Mouse (Mus musculus): ENCODE measurements around the gene Noxa1. TPM values are rescaled to one million over a fixed set of nuclear protein-coding genes. Genes with fewer than 3 reads are reported as not detected.

Gene Noxa1
- polyA plus RNA-seq, 1 experiment from 2014 or later, result not detected

DNA sequence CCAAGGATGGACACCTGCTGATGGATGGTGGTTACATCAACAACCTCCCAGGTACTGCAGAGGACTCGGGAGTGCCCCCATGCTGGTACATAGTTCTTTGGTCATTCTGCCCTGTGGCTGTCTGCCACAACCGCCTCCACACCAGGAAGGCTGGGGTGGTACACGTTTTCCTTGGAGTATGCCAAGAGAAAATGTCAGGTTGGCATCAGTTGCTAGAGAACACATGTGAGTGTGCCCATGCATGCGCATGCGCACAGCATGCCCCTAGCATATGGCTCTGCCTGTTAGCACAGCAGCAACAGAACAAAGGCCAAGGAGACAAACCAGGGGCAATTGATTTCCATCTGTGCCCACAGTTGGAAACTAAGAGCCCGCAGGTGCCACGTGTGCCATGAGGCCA lies 44.0 kb downstream of the Noxa1 start:
- 87% methylated on average over 7 of the region's 7 CpGs for WGBS

DNA sequence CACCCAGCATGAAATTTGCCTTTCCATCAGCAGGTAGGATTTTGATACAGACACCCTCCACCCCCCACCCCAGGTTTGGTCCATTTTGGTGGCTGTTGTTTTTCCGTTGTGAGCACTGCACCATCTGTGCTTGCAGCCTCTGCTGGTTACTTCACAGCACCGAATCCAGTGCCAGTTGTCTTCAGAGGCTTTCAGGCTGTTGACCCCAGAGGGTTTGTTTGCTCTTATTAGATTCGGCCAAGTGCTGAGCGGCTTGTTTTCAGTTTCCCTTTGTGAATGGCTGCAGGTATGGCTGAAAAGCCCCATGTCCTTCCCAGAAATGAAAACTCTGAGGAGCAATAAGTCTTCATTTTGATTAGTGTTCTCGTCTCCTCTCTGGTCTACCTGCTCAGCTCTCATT lies 54.9 kb downstream of the Noxa1 start:
- DNase-seq, result no peak
- WGBS, result 88% methylated on average over 5 of the region's 5 CpGs
- no peaks in the 10 kb centered on the region for H3K27me3 ChIP-seq (ENCODE audit: control insufficient read depth, insufficient read depth, low read length)
- H3K9me3 ChIP-seq (ENCODE audit: control insufficient read depth, low read length), result no peaks in the 10 kb centered on the region
- no peak overlapping the region for H3K4me2 ChIP-seq (ENCODE audit: low read length)
- H3K4me1 ChIP-seq (ENCODE audit: control insufficient read depth, insufficient read depth, low read length), result no peaks in the 10 kb centered on the region
- no peaks in the 10 kb centered on the region for H3K36me3 ChIP-seq (ENCODE audit: control insufficient read depth, insufficient read depth, low read length)
- H3K4me3 ChIP-seq (replicated peaks; ENCODE audit: low read depth, low read length), result no peak overlapping the region
- no peak overlapping the region for H3K27ac ChIP-seq (replicated peaks; ENCODE audit: low read depth, low read length)
- ATAC-seq (ENCODE audit: low FRiP score, low TSS enrichment), result no peak
- no peak overlapping the region for H3K9ac ChIP-seq (replicated peaks; ENCODE audit: low read length)

More for the DNA sequence above, 44.0 kb downstream of the Noxa1 start:
- H3K36me3 ChIP-seq (ENCODE audit: control insufficient read depth, insufficient read depth, low read length), result 0 out of 2 replicates have a peak, but pooled peaks cover 3% of the 10 kb centered on the region
- no peaks in the 10 kb centered on the region for H3K27me3 ChIP-seq (ENCODE audit: control insufficient read depth, insufficient read depth, low read length)
- no peak overlapping the region for H3K4me3 ChIP-seq (replicated peaks; ENCODE audit: low read depth, low read length)
- H3K9ac ChIP-seq (replicated peaks; ENCODE audit: low read length), result no peak overlapping the region
- H3K9me3 ChIP-seq (ENCODE audit: control insufficient read depth, low read length), result no peaks in the 10 kb centered on the region
- DNase-seq (no peak), ATAC-seq (ENCODE audit: low FRiP score, low TSS enrichment) (no peak)
- no peak overlapping the region for H3K27ac ChIP-seq (replicated peaks; ENCODE audit: low read depth, low read length)
- peaks cover 14% of the 10 kb centered on the region for H3K4me1 ChIP-seq (ENCODE audit: control insufficient read depth, insufficient read depth, low read length)
- H3K4me2 ChIP-seq (ENCODE audit: low read length), result no peak overlapping the region

Small RNA genes within 50 kb of the gene (microRNA-seq; reads per million reads assigned to microRNA genes)
- gene Gm24328, result not detected
- not detected for gene Mir7664

Other genes starting within 250 kb of the Noxa1 start
- 85.1 and 99.5 TPM in 2 replicates for gene Ehmt1, start 175.5 kb downstream of the Noxa1 start, polyA plus RNA-seq (2014; fragmentation: Nextera tagmentation; extraction: Ambion mirVana)
- 21.8 and 24.9 TPM in 2 replicates for gene Arrdc1, start 159.9 kb downstream of the Noxa1 start, polyA plus RNA-seq (2014; fragmentation: Nextera tagmentation; extraction: Ambion mirVana)
- gene Zmynd19, start 145.4 kb downstream of the Noxa1 start, polyA plus RNA-seq (2014; fragmentation: Nextera tagmentation; extraction: Ambion mirVana), result 20.9 and 31.4 TPM in 2 replicates
- 36.1 and 37.9 TPM in 2 replicates for gene Dph7, start 132.7 kb downstream of the Noxa1 start, polyA plus RNA-seq (2014; fragmentation: Nextera tagmentation; extraction: Ambion mirVana)
- gene Mrpl41, start 120.1 kb downstream of the Noxa1 start, polyA plus RNA-seq (2014; fragmentation: Nextera tagmentation; extraction: Ambion mirVana), result 160 and 178 TPM in 2 replicates
- 2.3 and 4.4 TPM in 2 replicates for gene Pnpla7, start 119.1 kb downstream of the Noxa1 start, polyA plus RNA-seq (2014; fragmentation: Nextera tagmentation; extraction: Ambion mirVana)
- gene Nsmf, start 40.8 kb downstream of the Noxa1 start, polyA plus RNA-seq (2014; fragmentation: Nextera tagmentation; extraction: Ambion mirVana), result 99.3 and 125 TPM in 2 replicates
- not detected in 2 replicates for gene Entpd8, start 14.8 kb downstream of the Noxa1 start, polyA plus RNA-seq (2014; fragmentation: Nextera tagmentation; extraction: Ambion mirVana)
- 13.0 and 20.8 TPM in 2 replicates for gene Nrarp, start 85.6 kb upstream of the Noxa1 start, polyA plus RNA-seq (2014; fragmentation: Nextera tagmentation; extraction: Ambion mirVana)
- gene Tor4a, start 101.7 kb upstream of the Noxa1 start, polyA plus RNA-seq (2014; fragmentation: Nextera tagmentation; extraction: Ambion mirVana), result 0.66 and 1.1 TPM in 2 replicates
- gene Nelfb, start 116.3 kb upstream of the Noxa1 start, polyA plus RNA-seq (2014; fragmentation: Nextera tagmentation; extraction: Ambion mirVana), result 82.6 and 98.7 TPM in 2 replicates
- 0.16 TPM in 1 of 2 replicates, not detected in the other for gene Stpg3, start 119.5 kb upstream of the Noxa1 start, polyA plus RNA-seq (2014; fragmentation: Nextera tagmentation; extraction: Ambion mirVana)
- gene Fam166a, start 123.6 kb upstream of the Noxa1 start, polyA plus RNA-seq (2014; fragmentation: Nextera tagmentation; extraction: Ambion mirVana), result not detected in 2 replicates
- 319 and 339 TPM in 2 replicates for gene Tubb4b, start 129.6 kb upstream of the Noxa1 start, polyA plus RNA-seq (2014; fragmentation: Nextera tagmentation; extraction: Ambion mirVana)
- not detected in 2 replicates for gene Slc34a3, start 139.2 kb upstream of the Noxa1 start, polyA plus RNA-seq (2014; fragmentation: Nextera tagmentation; extraction: Ambion mirVana)
- gene Rnf224, start 141.6 kb upstream of the Noxa1 start, polyA plus RNA-seq (2014; fragmentation: Nextera tagmentation; extraction: Ambion mirVana), result not detected in 2 replicates
- gene Rnf208, start 147.1 kb upstream of the Noxa1 start, polyA plus RNA-seq (2014; fragmentation: Nextera tagmentation; extraction: Ambion mirVana), result 138 and 147 TPM in 2 replicates
- gene Cysrt1, start 147.3 kb upstream of the Noxa1 start, polyA plus RNA-seq (2014; fragmentation: Nextera tagmentation; extraction: Ambion mirVana), result not detected in 2 replicates
- gene AL732309.1, start 151.7 kb upstream of the Noxa1 start, polyA plus RNA-seq (2014; fragmentation: Nextera tagmentation; extraction: Ambion mirVana), result 3.7 and 5.1 TPM in 2 replicates
- gene Tmem203, start 160.3 kb upstream of the Noxa1 start, polyA plus RNA-seq (2014; fragmentation: Nextera tagmentation; extraction: Ambion mirVana), result 11.3 and 12.9 TPM in 2 replicates
- gene Tprn, start 167.5 kb upstream of the Noxa1 start, polyA plus RNA-seq (2014; fragmentation: Nextera tagmentation; extraction: Ambion mirVana), result 13.1 and 13.3 TPM in 2 replicates
- 196 TPM in 2 replicates for gene Ssna1, start 177.3 kb upstream of the Noxa1 start, polyA plus RNA-seq (2014; fragmentation: Nextera tagmentation; extraction: Ambion mirVana)
- gene Anapc2, start 177.3 kb upstream of the Noxa1 start, polyA plus RNA-seq (2014; fragmentation: Nextera tagmentation; extraction: Ambion mirVana), result 112 and 117 TPM in 2 replicates
- gene Tmem210, start 193.0 kb upstream of the Noxa1 start, polyA plus RNA-seq (2014; fragmentation: Nextera tagmentation; extraction: Ambion mirVana), result not detected in 2 replicates
- gene Lrrc26, start 194.8 kb upstream of the Noxa1 start, polyA plus RNA-seq (2014; fragmentation: Nextera tagmentation; extraction: Ambion mirVana), result 0.30 TPM in 1 of 2 replicates, not detected in the other
- 40.5 and 41.3 TPM in 2 replicates for gene Grin1, start 224.0 kb upstream of the Noxa1 start, polyA plus RNA-seq (2014; fragmentation: Nextera tagmentation; extraction: Ambion mirVana)
- gene Man1b1, start 237.2 kb upstream of the Noxa1 start, polyA plus RNA-seq (2014; fragmentation: Nextera tagmentation; extraction: Ambion mirVana), result 71.2 and 78.7 TPM in 2 replicates

All from midbrain, embryonic 14.5 days (tissue).